Mouse (Mus musculus): ENCODE data around the gene Mkln1.
A peak's percentile ranks its signal among the peaks of the same experiment; 100 is the strongest.

The Mkln1 gene

DNA sequence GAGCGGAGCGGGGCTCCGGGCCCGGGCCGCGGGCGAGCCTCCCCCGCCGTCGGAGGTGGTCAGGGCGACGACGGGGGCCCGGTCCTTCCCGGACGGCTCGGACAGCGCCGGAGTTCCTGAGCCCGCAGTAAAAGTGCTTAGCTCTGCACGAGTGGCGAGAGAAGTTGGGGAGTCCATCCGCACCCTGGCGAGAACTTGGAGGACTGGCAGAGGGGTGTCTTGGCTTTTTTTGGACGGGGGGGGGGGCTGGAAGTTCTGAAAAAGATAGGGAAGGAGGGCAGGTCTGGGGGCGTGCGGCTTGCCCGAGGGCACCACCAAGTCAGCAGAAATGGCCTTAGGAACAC lies 643 bp downstream of the Mkln1 start:
- no peak for DNase-seq (ENCODE audit: low spot score)

DNA sequence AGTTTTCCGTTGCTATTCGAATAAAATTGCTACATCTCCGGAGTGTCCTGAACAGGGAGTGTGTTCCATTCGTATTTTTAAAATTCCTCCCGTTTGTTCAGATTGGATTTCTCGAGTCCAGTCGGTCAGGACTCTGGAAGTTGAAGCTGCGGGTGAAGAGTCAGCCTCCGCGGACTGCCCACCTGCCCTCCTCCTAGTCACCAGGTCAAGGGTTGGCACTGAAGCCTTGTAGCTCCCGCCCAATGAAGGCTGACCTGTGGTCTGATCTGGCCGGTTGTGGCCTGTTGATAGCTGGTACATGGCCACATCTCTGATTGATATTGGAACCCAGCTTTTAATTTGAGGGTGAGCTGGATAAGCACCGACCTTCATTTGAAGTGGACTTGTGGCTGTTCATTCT lies 1.0 kb downstream of the Mkln1 start:
- peak; percentile 56 for DNase-seq (ENCODE audit: low spot score)

DNA sequence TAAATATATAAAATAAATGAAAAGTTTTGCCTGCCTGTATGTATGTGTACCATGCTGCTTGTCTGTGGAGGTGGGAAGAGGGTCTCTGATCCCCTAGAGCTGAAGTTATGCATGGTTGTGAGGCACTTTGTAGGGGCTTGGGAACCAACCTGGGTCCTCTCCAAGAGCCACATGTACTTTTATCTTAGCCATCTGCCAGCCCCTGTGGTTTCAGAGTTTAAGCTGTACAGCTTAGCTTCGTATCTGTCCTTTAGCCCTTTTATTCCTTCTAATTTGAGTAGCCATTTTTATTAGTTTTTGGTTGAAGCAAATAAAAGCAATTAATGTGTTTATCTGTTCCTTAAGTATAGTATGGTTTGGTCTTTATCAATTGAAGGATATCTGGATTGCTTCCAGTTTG lies 12.5 kb downstream of the Mkln1 start:
- no peak for DNase-seq (ENCODE audit: low spot score)

DNA sequence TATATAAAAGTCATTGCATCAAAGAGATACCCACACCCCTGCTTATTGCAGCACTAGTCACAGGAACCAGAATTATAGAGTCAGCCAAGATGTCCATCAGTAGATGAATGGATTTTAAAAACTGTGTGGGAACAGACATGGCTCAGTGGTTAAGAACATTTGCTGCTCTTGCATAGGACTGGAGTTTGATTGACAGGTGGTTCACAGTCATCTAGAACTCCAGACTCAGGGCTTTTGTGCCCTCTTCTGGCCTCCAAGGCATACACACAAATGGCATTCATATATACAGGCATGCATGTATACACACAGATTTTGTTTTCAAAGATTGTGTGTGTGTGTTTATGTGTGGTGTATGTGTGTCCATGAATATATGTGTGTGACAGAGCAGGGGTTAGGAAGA lies 14.0 kb downstream of the Mkln1 start:
- DNase-seq (ENCODE audit: low spot score) = peak; percentile 37

DNA sequence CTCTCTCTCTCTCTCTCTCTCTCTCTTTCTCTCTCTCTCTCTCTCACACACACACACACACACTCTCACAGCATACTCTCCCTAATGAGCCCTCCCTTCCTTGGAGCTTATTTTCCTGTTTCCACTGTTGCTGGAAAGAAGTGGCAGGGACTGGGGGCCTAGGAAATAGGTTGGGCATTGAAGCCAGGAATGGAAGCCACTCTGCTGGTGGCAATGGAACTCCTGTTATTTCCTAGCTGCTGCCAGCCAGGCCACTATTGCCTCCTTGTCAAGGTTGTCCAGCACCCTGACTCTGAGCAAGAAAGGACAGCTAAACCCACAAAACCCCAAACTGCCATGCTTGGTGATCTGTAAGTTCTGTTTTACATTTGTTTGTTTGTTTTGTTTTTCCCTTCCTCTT lies 15.0 kb downstream of the Mkln1 start:
- no peak for DNase-seq (ENCODE audit: low spot score)

DNA sequence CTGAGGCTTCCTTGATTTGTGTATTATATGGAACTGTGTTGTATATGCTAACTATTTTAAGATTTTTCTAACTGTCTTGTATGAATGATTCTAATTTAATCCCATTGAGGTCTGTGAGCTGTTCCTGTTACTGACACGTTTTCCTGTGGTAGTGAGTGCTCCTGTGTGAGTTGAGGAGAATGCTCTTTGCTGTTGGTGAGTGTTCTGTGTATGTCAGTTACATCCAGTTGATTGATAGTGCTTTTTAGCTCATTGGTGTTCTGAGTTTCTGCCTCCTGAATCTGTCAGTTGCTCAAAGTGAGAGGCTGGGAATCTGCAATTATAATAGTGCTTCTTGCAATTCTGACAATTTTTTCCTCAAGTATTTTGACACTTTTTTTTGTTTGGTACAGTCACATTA lies 15.8 kb downstream of the Mkln1 start:
- DNase-seq (ENCODE audit: low spot score) = no peak

DNA sequence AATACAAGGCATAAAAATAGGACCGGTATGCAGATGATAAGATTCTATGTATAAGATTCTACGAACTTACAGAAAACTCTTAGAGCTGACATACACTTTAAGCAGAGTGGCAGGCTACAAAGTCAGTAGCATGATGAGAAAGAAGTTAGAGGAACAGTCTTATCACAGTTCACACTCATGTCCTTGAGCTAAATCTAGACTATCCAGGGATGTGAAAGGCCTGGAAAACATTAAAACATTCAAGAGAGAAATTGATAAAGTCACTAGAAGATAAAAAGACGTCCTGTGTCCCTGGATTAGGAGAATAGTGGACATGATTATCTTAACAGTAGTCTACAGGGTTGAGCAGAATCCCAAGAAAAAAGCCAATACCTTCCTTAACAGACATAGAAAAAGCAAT lies 26.9 kb downstream of the Mkln1 start:
- peak; percentile 38 for DNase-seq (ENCODE audit: low spot score)

DNA sequence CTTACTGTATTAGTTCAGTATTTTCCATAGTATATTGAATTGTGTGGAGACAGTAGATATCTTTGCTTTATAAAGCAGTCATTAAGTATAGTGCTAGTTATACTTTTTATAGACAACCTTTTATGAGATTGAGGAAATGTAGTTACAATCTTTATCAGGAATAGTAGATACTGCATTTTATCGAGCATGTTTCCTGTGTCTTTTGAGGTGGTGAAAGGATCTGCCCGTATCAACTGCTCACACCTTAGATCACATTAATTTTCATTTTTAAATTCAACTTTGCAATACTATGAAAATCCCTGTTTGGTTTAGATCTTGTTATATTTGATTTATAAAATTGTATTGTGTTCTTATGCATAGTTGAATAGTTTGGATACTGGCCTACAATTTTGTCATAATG lies 38.7 kb downstream of the Mkln1 start:
- no peak for DNase-seq (ENCODE audit: low spot score)

DNA sequence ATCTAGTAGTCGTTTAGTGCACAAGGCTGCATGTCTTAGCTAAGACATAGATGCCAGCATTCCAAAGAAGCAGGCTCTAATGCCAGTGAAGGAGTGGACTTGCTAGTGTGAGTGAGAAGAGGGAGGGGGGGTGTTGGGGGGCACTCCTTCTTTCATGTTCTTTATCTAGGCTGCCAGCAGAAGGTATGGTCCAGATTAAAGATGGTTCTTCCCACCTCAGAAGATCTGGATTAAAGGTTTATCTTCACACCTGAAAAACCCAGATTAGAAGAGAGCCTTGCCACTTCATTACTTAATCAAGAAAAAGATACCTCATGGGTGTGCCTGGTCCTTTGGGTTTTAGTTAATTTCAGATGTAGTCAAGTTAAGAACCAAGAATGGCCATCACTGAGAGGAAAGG lies 46.7 kb downstream of the Mkln1 start:
- peak; percentile 9 for DNase-seq (ENCODE audit: low spot score)

DNA sequence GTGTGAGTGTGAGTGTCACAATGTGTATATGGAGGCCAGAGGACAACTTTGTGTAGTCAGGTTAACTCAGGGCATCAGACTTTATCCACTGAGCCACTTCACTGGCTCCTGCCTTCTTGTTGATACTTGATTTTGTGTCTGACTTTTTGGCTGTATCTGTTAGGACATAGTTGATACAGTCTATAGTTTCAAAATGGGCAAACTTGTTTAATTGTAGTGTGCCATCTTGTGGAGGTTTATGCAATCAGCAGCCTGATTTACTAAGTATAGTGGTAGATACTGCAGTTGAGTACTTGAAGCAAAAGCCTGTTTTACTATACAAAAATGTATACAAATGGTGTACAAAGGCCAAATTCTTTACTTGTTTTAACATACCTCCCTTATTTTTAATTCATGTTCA lies 55.2 kb downstream of the Mkln1 start:
- peak; percentile 33 for DNase-seq (ENCODE audit: low spot score)

DNA sequence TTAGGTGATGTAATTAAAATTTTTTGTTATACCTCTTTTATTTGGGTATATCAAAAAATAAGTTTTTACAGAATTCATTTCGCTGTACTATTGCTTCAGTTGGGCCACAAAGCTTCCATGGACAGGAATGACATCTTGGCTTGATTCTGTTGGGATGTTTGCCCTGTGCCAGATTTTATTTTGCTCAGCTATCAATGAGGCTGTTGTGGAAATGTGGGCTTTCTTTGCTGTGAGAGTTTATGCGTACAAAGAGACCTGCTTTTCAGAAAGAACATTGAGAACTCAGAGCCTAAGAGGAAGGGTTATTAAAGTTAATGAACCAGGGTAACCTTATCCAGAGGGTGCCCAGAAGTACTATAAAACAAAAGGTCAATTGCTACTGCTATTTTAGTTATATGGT lies 56.8 kb downstream of the Mkln1 start:
- no peak for DNase-seq (ENCODE audit: low spot score)

DNA sequence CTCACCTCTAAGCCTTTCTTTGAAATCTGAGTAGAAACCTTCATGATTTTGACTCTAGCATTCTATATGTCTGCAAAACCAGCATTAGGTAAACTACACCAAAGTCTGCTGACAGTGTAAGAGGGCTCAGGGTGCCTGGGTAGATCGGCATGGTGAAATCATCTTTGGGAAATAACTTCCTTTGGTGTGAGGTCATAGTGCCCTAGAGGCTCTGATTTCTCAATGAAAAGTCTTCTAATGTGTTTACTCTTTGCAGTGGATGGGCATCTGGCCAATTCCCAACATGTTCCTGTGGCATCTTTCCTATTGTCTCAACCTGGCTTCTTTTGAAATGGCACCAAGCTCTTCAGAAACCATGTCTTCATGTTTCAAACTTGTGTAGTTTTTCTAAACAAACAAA lies 58.5 kb downstream of the Mkln1 start:
- no peak for DNase-seq (ENCODE audit: low spot score)

DNA sequence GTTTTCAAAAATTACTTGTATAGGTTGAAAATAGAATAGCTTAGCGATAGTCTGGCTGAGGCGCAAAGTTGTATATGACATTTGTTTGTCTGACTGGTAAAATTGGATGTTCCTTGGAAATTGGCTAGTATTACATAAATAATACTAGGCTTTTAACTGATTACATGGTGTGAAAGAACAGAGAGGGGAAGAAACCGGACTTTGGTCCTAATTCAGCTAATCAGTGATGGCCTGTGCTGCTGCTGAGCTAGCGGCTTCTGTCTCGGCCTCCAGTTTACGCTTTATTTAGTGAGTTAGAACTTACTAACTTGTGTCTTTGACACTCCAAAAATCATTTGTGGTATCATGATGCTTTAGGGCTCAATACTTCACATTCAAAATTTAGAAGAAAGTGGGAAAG lies 70.9 kb downstream of the Mkln1 start:
- no peak for DNase-seq (ENCODE audit: low spot score)

DNA sequence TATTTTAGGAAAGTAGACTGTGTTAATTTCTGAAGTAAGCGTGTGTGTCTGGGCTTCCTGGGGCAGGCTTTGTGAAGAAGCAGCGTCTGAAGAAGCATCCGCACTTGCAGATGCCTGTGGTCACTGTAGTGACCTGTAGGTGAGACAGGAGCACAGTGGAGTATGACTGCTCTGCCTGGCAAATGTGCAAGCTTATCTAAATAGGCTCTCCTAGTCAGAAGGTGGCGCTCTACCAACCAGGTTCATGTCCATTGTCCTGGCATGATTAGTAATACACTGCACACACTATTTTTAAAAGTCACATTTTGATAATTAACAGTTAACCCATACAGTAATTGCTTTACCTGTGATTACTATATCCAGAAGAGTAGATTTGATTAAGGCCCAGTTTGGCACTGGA lies 79.7 kb downstream of the Mkln1 start:
- peak; percentile 10 for DNase-seq (ENCODE audit: low spot score)

DNA sequence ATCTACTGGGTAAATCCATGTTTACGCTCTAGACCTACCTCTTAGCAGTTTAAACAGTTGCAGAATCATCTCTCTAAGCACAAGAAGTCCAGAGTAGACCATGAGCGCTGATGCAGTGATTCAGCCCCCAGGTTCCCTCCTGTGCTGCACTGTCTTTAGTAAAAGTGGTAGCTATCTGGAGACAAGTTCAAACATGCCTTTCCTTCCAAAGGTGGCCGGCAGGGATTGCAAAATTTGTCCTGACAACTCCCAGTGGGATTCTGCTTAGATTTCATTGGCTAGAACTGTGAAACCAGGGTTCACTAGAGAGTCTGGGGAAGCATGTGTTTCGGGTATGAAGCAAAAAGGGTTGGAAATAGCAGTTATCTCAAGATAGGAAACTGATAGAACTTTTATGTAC lies 81.5 kb downstream of the Mkln1 start:
- DNase-seq (ENCODE audit: low spot score) = no peak

DNA sequence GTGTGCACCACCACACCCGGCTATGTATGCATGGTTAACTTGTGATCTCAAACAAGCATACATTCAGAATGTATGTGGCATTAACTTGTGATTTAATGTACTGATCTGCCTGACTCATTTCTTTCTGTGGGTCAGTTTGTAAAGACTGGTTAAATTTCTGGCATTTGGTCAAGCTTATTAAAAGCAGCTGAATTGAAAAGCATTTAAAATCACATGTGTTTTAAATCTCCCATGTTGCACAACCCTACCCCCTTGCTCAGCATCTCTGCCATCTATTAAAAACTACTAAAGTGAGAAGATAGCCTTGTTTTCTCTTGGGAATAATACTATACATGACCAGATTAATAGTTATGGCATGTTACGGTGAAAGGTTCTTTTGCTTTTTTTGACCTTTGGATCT lies 88.1 kb downstream of the Mkln1 start:
- no peak for DNase-seq (ENCODE audit: low spot score)

DNA sequence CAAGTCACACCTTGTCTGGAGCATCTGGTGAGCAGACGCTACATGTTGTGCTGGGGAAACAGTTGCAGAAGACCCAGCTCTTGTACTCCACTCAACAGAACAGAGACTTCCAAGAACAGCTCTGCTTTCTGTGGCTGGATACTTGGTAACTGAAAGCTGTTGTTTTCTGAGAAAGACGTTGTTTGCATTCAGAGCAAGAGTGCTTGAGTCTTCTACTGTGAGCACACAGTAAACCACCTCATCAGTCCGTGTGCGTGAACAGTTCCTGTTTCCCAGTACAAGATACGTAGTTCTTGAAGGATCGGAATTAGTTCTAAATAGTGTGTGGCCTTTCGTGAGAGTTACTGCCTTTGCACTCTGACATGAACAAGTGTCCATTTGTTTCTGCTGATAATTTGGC lies 91.4 kb downstream of the Mkln1 start:
- no peak for DNase-seq (ENCODE audit: low spot score)

DNA sequence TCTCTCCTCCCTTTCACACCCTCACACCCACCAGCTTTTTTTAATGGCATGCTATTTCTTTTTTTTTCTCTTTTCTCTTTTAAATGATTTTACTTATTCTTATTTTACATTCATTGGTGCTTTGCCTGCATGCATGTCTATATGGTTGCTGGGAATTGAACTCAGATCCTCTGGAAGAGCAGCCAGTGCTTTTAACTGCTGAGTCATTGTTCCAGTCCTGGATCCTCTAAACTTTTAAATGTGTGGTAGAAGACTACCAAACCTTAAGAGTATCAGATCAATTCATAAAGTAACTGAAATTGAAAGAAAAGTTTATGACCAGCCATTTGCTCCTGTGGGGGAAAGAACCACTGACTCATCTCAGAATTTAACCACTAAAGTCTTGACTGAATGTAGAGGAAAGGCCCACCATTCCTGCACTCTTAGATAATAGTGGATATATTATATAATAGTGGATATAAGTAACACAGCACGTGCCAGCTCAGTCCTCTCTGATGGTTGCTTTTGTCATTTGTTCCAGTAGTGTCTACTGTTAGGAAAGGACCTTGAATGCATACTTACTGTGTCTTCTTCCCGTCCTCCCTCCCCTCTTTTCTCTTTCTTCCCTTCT lies 96.7 kb downstream of the Mkln1 start:
- DNase-seq (ENCODE audit: low spot score) = no peak

DNA sequence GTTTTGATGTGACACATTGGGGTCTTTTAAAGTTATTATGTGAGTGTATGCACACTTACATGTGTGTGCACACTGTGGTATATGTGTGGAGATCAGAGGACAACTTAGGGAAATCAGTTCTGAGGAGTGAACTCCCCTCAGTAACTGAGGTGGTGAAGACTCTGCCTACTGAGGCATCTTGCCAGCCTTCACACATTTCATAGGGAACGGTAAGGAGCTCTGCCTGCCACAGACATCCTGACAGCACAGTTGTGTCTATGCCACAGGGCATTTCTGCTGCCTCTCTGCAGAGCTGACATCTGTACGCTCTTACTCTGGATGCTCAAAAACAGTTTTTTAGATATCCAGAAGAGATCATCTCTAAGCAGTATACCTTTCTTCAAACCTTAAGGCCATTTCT lies 97.7 kb downstream of the Mkln1 start:
- no peak for DNase-seq (ENCODE audit: low spot score)

DNA sequence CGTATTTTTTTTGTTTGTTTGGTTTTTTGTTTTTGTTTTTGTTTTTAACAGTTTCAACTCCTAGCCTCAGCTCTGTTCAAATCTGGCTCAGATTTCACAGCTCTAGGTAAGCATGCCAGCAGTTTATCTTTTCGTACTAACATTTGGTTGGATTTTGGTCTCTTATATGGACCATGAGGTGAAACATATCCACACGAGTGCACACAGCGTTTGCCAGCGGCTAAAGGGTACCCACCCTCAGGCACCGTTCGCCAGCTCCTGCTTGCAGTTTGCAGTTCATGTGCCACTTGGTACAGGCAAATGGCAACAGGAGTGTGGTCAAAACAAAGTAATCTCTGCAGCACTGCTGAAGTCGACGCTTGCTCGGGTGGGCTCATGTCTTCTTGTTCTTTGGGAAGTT lies 101.3 kb downstream of the Mkln1 start:
- no peak for DNase-seq (ENCODE audit: low spot score)

DNA sequence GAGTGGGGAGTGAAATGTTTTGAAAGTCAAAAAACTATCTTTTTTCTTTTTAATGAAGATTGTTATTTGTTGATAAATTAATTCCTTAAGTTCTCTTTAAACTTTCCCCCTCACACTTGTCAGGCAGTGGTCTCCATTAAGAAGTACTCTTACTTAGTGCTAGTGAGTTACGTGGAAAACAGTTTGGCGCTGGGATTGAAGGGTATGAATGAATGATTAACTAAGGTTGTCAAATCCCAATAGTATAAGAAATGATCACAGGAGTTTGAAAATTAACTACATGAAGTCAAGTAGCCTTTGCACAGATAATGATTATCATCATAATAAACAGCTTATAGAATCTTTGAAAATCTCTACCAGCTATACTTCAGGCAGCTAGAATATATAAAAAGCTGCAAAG lies 101.7 kb downstream of the Mkln1 start:
- DNase-seq (ENCODE audit: low spot score) = no peak

DNA sequence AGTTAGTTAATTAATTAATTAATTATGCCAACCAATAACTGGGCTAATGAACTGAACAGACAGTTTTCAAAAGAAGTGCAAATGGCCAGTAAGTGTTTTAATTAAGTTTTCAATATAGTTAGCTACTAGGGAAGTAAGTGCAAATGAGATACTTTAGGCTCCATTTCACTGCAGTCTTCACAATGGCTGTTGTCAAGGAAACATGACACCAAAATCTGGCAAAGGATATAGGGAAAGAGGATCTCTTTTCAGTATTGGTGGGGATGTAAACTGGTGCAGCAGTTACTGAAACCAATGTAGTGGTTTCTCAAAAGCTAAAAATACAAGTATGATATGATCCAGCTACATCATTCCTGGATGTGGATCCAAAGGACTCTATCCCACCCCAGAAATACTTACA lies 102.2 kb downstream of the Mkln1 start:
- no peak for DNase-seq (ENCODE audit: low spot score)

DNA sequence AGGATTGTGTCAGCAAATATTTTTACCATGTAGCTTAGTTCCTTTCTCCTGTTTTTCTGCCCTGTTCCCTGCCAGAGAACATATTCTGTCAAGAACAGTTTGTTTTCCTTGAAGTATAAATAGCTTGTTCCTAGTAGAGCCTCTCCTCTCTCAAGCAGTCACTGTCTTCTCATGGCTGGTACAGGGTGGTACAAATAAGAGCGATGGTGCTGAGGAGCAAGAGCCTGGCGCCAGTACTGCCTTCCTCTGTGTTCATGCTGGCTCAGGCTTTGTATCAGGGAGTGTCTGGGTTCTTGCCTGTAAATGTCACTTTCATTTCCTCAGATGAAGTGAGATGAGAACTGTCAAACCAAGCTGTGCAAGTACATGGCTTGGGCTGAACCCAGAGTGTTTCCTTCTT lies 104.1 kb downstream of the Mkln1 start:
- no peak for DNase-seq (ENCODE audit: low spot score)

DNA sequence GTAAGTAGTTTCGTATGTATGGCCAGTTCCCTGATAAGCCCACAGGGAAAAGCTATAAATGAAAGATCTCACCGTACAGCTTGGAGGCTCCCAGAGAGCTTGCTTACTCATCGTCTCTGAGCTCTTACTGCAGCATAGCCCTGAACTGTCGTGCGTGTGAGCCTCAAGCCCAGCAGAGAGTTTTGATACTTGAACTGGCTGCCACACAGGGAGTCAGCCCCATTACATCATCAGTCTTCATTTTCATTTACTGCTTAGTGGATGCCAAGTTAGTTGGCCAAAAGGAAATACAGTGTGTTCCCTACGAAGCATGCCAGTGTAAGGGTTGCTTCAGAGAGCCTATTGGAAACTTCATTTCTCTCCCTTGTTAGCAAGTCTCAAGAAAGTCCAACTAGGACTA lies 115.2 kb downstream of the Mkln1 start:
- DNase-seq (ENCODE audit: low spot score) = no peak

DNA sequence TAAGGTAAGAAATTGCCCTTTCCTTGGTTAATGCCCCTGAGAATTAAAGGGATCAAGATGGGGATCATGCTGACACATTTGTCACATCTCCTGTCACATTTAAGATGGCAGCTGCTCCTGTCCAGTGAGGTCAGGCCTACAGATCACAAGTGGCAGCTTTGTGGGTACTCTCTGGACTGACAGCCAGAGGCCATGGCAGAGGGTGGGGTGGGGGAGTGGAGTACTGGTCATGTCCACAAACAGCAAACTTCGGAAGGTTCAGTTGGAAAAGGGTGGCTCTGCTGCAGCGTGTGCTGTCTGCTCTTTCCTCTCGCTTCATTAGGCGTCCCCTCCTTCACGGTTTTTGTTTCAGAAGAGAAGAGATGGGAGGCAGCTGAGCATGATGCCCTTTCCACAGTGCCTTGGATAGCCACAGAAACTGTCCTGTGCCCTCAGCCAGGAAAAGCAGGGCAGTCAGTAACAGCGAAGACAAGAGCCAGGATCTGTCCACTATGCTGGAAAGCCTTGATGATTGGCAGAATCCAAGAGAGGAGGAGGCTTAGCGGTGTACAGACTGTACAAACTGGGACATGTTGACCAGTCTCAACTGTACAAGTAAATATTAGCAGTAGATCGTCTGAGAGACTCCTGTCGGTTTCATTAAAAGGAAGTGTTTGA lies 119.3 kb downstream of the Mkln1 start:
- no peak for DNase-seq (ENCODE audit: low spot score)

Data from c-Kit-positive CD71-positive TER-119-positive erythroid progenitor cells, embryonic 14.5 days (primary cell).